Mouse (Mus musculus) midbrain, embryonic 13.5 days (tissue): ENCODE measurements around the gene Hist1h2bc. TPM values are rescaled to one million over a fixed set of nuclear protein-coding genes. Genes with fewer than 3 reads are reported as not detected.

Experiments used
- ATAC-seq: fragments of 200-750 bp; cut with Nextera tagmentation; 2 replicates; pipeline ENCODE4 v1.8.0; 2017; ENCODE audit warnings: mild to moderate bottlenecking, moderate TSS enrichment, moderate library complexity
- H3K27ac ChIP-seq: fragments of 300-500 bp; sonication (generic); 2 replicates; pipeline ENCODE4 v1.5.1; 2015; ENCODE audit warnings: inconsistent platforms, mild to moderate bottlenecking, moderate library complexity
- H3K27me3 ChIP-seq: fragments of 300-500 bp; sonication (generic); 2 replicates; pipeline ENCODE4 v1.6.1; 2015; ENCODE audit warnings: mild to moderate bottlenecking, inconsistent platforms
- H3K36me3 ChIP-seq: fragments of 300-500 bp; sonication (generic); 2 replicates; pipeline ENCODE4 v1.6.1; 2015; ENCODE audit warnings: mild to moderate bottlenecking, inconsistent platforms
- H3K4me1 ChIP-seq: fragments of 300-500 bp; sonication (generic); replicated peaks from 2 replicates; pipeline ENCODE4 v1.6.1; 2015; ENCODE audit warnings: inconsistent platforms
- H3K4me2 ChIP-seq: fragments of 300-500 bp; sonication (generic); replicated peaks from 2 replicates; pipeline ENCODE4 v1.6.1; 2015; ENCODE audit warnings: moderate library complexity, mild to moderate bottlenecking, inconsistent platforms
- H3K4me3 ChIP-seq: fragments of 300-500 bp; sonication (generic); replicated peaks from 2 replicates; pipeline ENCODE4 v1.5.1; 2015; ENCODE audit warnings: mild to moderate bottlenecking, inconsistent platforms
- H3K9ac ChIP-seq: fragments of 300-500 bp; sonication (generic); replicated peaks from 2 replicates; pipeline ENCODE4 v1.6.1; 2015; ENCODE audit warnings: mild to moderate bottlenecking, inconsistent platforms
- H3K9me3 ChIP-seq: fragments of 300-500 bp; sonication (generic); 2 replicates; pipeline ENCODE4 v1.6.1; 2016; ENCODE audit warnings: mild to moderate bottlenecking, inconsistent platforms
- WGBS: fragments of 180-500 bp; shearing (Covaris S2); methylation state at CpG from one replicate; pipeline ENCODE4 v1.1.7; 2015; 5-methylcytosine and 5-hydroxymethylcytosine counted together
- polyA plus RNA-seq: library from polyadenylated mRNA; unstranded; fragments of >200 nt; fragmentation: Nextera tagmentation; extraction: Ambion mirVana; gene quantifications from 2 replicates; pipeline ENCODE4 v1.2.1, GENCODE M21; 2015

The Hist1h2bc gene
- polyA plus RNA-seq, 1 experiment from 2014 or later = 24.4 TPM

GRCm38 (mm10) chr13:23725213-23725612 lies 41.2 kb downstream of the Hist1h2bc start:
- Histone ChIP-seq H3K4me1 (no peaks in the 10 kb centered on the region), H3K9ac (no peak overlapping the region), H3K4me3 (no peak overlapping the region), H3K27ac (no peak overlapping the region), H3K9me3 (no peaks in the 10 kb centered on the region), H3K36me3 (no peaks in the 10 kb centered on the region), H3K4me2 (no peak overlapping the region), H3K27me3 (no peaks in the 10 kb centered on the region)
- WGBS = no CpG with 5 or more reads among the region's 1 CpGs
- no peak for ATAC-seq

- no peaks in the 10 kb centered on the region for H3K27me3 ChIP-seq
- WGBS = 90% methylated on average over 18 of the region's 18 CpGs
- no peak for ATAC-seq
These were observed 44.6 kb downstream of the Hist1h2bc start for GRCm38 (mm10) chr13:23728472-23729191.

GRCm38 (mm10) chr13:23729192-23729525 lies 45.2 kb downstream of the Hist1h2bc start:
- Histone ChIP-seq H3K27ac (no peak overlapping the region), H3K36me3 (no peaks in the 10 kb centered on the region), H3K9me3 (no peaks in the 10 kb centered on the region), H3K4me1 (no peaks in the 10 kb centered on the region), H3K4me3 (no peak overlapping the region), H3K4me2 (no peak overlapping the region), H3K27me3 (no peaks in the 10 kb centered on the region), H3K9ac (no peak overlapping the region)
- ATAC-seq = no peak
- 93% methylated on average over 9 of the region's 9 CpGs for WGBS

More at GRCm38 (mm10) chr13:23728472-23729191, 44.6 kb downstream of the Hist1h2bc start:
- no peaks in the 10 kb centered on the region for H3K4me1 ChIP-seq
- no peaks in the 10 kb centered on the region for H3K36me3 ChIP-seq
- no peak overlapping the region for H3K4me3 ChIP-seq
- H3K9me3 ChIP-seq = no peaks in the 10 kb centered on the region
- no peak overlapping the region for H3K4me2 ChIP-seq
- H3K9ac ChIP-seq = no peak overlapping the region
- H3K27ac ChIP-seq = no peak overlapping the region

- no peak for ATAC-seq
- Histone ChIP-seq H3K9ac (no peak overlapping the region), H3K36me3 (no peaks in the 10 kb centered on the region), H3K9me3 (no peaks in the 10 kb centered on the region), H3K4me2 (no peak overlapping the region), H3K27me3 (no peaks in the 10 kb centered on the region), H3K27ac (no peak overlapping the region), H3K4me3 (no peak overlapping the region), H3K4me1 (no peaks in the 10 kb centered on the region)
- 97% methylated on average over 5 of the region's 5 CpGs for WGBS
These were observed 45.7 kb downstream of the Hist1h2bc start for GRCm38 (mm10) chr13:23729706-23730105.

- H3K9me3 ChIP-seq = no peaks in the 10 kb centered on the region
- no peaks in the 10 kb centered on the region for H3K36me3 ChIP-seq
- H3K4me3 ChIP-seq = no peak overlapping the region
- WGBS = 65% methylated on average over 8 of the region's 8 CpGs
- H3K27me3 ChIP-seq = no peaks in the 10 kb centered on the region
- H3K27ac ChIP-seq = no peak overlapping the region
- H3K4me1 ChIP-seq = no peaks in the 10 kb centered on the region
- ATAC-seq = no peak
- no peak overlapping the region for H3K4me2 ChIP-seq
- H3K9ac ChIP-seq = no peak overlapping the region
These were observed 46.5 kb downstream of the Hist1h2bc start for GRCm38 (mm10) chr13:23730479-23730878.

- Histone ChIP-seq H3K4me1 (no peaks in the 10 kb centered on the region), H3K27me3 (no peaks in the 10 kb centered on the region), H3K9ac (no peak overlapping the region), H3K36me3 (no peaks in the 10 kb centered on the region), H3K27ac (no peak overlapping the region), H3K4me3 (no peak overlapping the region), H3K4me2 (no peak overlapping the region), H3K9me3 (no peaks in the 10 kb centered on the region)
- 27% methylated on average over 8 of the region's 8 CpGs for WGBS
- no peak for ATAC-seq
These were observed 48.3 kb downstream of the Hist1h2bc start for GRCm38 (mm10) chr13:23732156-23732804.

GRCm38 (mm10) chr13:23737091-23737490 lies 53.1 kb downstream of the Hist1h2bc start:
- H3K27me3 ChIP-seq = no peaks in the 10 kb centered on the region
- WGBS = 74% methylated on average over 5 of the region's 5 CpGs
- H3K4me3 ChIP-seq = no peak overlapping the region
- no peak overlapping the region for H3K4me2 ChIP-seq
- no peak for ATAC-seq
- peaks cover 25% of the 10 kb centered on the region for H3K4me1 ChIP-seq
- no peak overlapping the region for H3K27ac ChIP-seq
- H3K9ac ChIP-seq = no peak overlapping the region
- no peaks in the 10 kb centered on the region for H3K36me3 ChIP-seq
- no peaks in the 10 kb centered on the region for H3K9me3 ChIP-seq

DNA sequence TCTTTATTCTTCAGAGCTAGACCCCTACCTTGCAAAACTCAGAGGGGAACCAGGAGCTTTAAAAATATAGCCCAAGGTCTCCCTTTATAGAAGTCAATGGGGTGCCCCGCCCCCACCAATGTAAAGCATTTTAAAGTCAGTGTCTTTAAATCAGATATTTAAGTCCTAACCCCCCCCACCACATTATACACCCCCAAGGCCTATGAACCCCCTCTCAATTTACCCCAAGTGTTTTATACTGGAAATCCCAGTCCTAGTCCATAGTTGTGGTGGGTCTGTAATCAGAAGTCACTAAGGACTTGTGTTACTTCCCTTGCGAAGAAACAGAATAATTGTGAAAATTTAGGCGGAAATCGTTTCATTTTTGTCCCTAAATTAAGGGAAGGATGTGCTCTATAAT lies 54.0 kb downstream of the Hist1h2bc start:
- no peaks in the 10 kb centered on the region for H3K36me3 ChIP-seq
- ATAC-seq = no peak
- peak overlapping the region; percentile 91 for H3K27ac ChIP-seq
- H3K27me3 ChIP-seq = no peaks in the 10 kb centered on the region
- peak overlapping the region; percentile 75 for H3K9ac ChIP-seq
- H3K9me3 ChIP-seq = no peaks in the 10 kb centered on the region
- peaks cover 25% of the 10 kb centered on the region for H3K4me1 ChIP-seq
- peak overlapping the region; percentile 46 for H3K4me3 ChIP-seq
- peak overlapping the region; percentile 100 for H3K4me2 ChIP-seq
- 16% methylated on average over 4 of the region's 4 CpGs for WGBS

GRCm38 (mm10) chr13:23738677-23739068 lies 54.7 kb downstream of the Hist1h2bc start, which contains the start of gene Hist1h1c:
Gene Hist1h1c (plus strand): TSS chr13:23738808.
- H3K9me3 ChIP-seq = no peaks in the 10 kb centered on the region
- H3K36me3 ChIP-seq = no peaks in the 10 kb centered on the region
- peak within 1 kb of the TSS; percentile 46 for H3K4me3 ChIP-seq
- peak within 1 kb of the TSS; percentile 75 for H3K9ac ChIP-seq
- H3K4me2 ChIP-seq = peak within 1 kb of the TSS; percentile 100
- ATAC-seq = peak; percentile 97
- H3K27me3 ChIP-seq = no peaks in the 10 kb centered on the region
- peak within 1 kb of the TSS; percentile 91 for H3K27ac ChIP-seq
- H3K4me1 ChIP-seq = peaks cover 25% of the 10 kb centered on the region
- 0% methylated on average over 36 of the region's 38 CpGs for WGBS

DNA sequence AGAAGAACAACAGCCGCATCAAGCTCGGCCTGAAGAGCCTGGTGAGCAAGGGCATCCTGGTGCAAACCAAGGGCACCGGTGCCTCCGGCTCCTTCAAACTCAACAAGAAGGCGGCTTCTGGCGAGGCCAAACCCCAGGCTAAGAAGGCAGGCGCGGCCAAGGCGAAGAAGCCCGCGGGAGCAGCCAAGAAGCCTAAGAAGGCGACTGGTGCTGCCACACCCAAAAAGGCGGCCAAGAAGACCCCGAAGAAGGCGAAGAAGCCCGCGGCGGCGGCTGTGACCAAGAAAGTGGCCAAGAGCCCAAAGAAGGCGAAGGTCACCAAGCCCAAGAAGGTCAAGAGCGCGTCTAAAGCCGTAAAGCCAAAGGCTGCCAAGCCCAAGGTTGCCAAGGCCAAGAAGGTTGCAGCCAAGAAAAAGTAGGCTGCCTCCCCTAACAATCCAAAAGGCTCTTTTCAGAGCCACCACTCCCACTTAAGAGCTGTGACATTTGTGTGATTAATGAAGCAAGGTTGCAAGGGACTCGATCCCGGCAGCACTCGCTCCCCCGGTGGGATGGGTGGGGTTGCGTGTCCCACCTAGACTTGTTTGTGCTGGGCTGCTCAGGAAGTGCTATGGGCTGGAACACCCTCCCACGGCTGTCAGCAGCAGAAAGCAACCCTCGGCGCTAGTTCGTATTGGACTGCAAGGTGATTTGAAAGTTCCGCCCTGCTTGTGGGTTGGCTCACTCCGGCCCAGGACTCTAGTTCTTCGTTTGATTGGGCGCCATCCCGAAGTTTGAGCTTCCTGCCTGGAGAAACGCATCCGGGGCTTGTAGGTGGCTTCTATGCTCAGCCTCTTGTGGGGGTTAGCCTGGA lies 55.3 kb downstream of the Hist1h2bc start:
- Histone ChIP-seq H3K27me3 (no peaks in the 10 kb centered on the region), H3K36me3 (no peaks in the 10 kb centered on the region), H3K4me2 (peak overlapping the region; percentile 100), H3K4me3 (peak overlapping the region; percentile 46), H3K4me1 (peaks cover 25% of the 10 kb centered on the region), H3K27ac (peak overlapping the region; percentile 91), H3K9me3 (no peaks in the 10 kb centered on the region), H3K9ac (peak overlapping the region; percentile 75)
- WGBS = under 1% methylated on average over 39 of the region's 39 CpGs
- peak; percentile 90 for ATAC-seq

GRCm38 (mm10) chr13:23739922-23740252 lies 55.9 kb downstream of the Hist1h2bc start:
- peak overlapping the region; percentile 75 for H3K9ac ChIP-seq

DNA sequence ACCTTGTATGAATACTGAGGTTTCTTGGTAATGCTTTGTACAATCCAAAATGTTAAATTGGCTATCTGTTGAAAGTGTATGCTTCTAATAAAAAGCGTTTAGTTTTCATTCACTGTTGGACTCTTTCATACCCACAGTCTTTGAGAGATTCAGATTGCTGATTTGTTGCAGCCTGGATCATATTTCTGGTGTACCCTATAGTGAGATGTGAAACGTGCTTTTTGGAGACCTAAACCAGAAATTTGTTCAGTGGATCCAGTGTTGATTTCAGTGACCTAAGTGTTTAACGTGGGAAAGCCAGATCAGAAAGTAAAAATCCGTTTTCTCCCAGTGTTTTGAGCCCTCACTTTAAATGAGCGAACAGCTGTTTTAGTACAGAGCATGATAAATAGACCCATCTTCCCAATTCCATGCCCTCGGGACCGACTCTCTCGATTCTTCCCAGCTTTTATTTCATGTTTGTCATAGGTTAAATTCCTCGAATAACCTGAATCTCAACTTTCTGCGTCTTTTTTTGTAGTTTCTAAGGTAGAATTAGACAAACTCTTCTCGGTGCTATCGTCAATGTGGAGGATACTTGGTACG lies 56.3 kb downstream of the Hist1h2bc start:
- ATAC-seq = no peak
- H3K4me1 ChIP-seq = peaks cover 30% of the 10 kb centered on the region
- peak overlapping the region; percentile 100 for H3K4me2 ChIP-seq
- WGBS = 40% methylated on average over 13 of the region's 13 CpGs
- no peaks in the 10 kb centered on the region for H3K27me3 ChIP-seq
- H3K9ac ChIP-seq = peak overlapping the region; percentile 75
- peak overlapping the region; percentile 91 for H3K27ac ChIP-seq
- no peaks in the 10 kb centered on the region for H3K36me3 ChIP-seq
- peak overlapping the region; percentile 46 for H3K4me3 ChIP-seq
- no peaks in the 10 kb centered on the region for H3K9me3 ChIP-seq

More at GRCm38 (mm10) chr13:23739922-23740252, 55.9 kb downstream of the Hist1h2bc start:
- WGBS = 1% methylated on average over 14 of the region's 14 CpGs
- Histone ChIP-seq H3K36me3 (no peaks in the 10 kb centered on the region), H3K27ac (peak overlapping the region; percentile 91), H3K4me1 (peaks cover 29% of the 10 kb centered on the region), H3K9me3 (no peaks in the 10 kb centered on the region), H3K4me2 (peak overlapping the region; percentile 100), H3K27me3 (no peaks in the 10 kb centered on the region), H3K4me3 (peak overlapping the region; percentile 46)
- no peak for ATAC-seq
